Mouse (Mus musculus): ENCODE results near the gene Tspan5.

DNA sequence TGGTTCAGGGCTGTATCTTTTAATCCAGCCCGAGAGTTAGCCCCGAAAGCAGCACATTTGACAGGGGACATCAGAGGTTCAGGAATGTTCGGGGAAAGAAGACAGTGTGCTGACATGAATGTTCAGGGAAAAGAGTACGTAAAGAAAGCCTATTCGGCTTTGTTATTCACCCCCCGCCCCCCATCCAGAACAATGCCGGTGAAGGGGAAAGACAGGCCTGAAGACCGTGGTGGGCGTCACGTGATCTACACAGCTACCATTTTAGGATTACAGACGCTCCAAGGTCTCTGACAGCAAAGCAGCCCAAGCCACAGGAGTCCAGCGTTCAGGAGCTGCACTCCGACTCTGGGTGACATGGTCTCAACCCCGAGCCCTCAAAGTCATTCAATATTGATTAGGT, 36.1 kb upstream of the Tspan5 start:
- TF ChIP-seq CTCF (IDR thresholded peaks at IDR 0.05; ENCODE audit: insufficient read depth, low read length) (no peak), POLR2A (IDR thresholded peaks at IDR 0.05; ENCODE audit: borderline replicate concordance, extremely low read depth, low read depth, low read length) (no peak)

All from lung, adult 2 months (tissue).